Mouse (Mus musculus): ENCODE measurements around the gene Hdac9. TPM values are rescaled to one million over a fixed set of nuclear protein-coding genes. Genes with fewer than 3 reads are reported as not detected.

Hdac9 gene
- polyA plus RNA-seq, 1 experiment from 2014 or later, result 0.77 TPM

- DNase-seq (ENCODE audit: low spot score), result no peak
Measured at GRCm38 (mm10) chr12:34808180-34808579, 108.7 kb downstream of the Hdac9 start.

GRCm38 (mm10) chr12:34806528-34806927, 110.4 kb downstream of the Hdac9 start:
- DNase-seq (ENCODE audit: low spot score), result no peak

GRCm38 (mm10) chr12:34803721-34804120, 113.2 kb downstream of the Hdac9 start:
- DNase-seq (ENCODE audit: low spot score), result no peak

- DNase-seq (ENCODE audit: low spot score), result no peak
Measured at GRCm38 (mm10) chr12:34802308-34802707, 114.6 kb downstream of the Hdac9 start.

- no peak for DNase-seq (ENCODE audit: low spot score)
Measured at GRCm38 (mm10) chr12:34801752-34802151, 115.1 kb downstream of the Hdac9 start.

- no peak for DNase-seq (ENCODE audit: low spot score)
Measured at GRCm38 (mm10) chr12:34797389-34797788, 119.5 kb downstream of the Hdac9 start.

GRCm38 (mm10) chr12:34795487-34795886, 121.4 kb downstream of the Hdac9 start:
- DNase-seq (ENCODE audit: low spot score), result no peak

GRCm38 (mm10) chr12:34792113-34792452, 124.8 kb downstream of the Hdac9 start:
- no peak for DNase-seq (ENCODE audit: low spot score)

- DNase-seq (ENCODE audit: low spot score), result no peak
Measured at GRCm38 (mm10) chr12:34791213-34792112, 125.4 kb downstream of the Hdac9 start.

GRCm38 (mm10) chr12:34789031-34789982, 127.6 kb downstream of the Hdac9 start:
- DNase-seq (ENCODE audit: low spot score), result no peak

GRCm38 (mm10) chr12:34787380-34787779, 129.5 kb downstream of the Hdac9 start:
- DNase-seq (ENCODE audit: low spot score), result no peak

- no peak for DNase-seq (ENCODE audit: low spot score)
Measured at GRCm38 (mm10) chr12:34783574-34783973, 133.3 kb downstream of the Hdac9 start.

GRCm38 (mm10) chr12:34779368-34779957, 137.4 kb downstream of the Hdac9 start:
- DNase-seq (ENCODE audit: low spot score), result no peak

GRCm38 (mm10) chr12:34776170-34776569, 140.7 kb downstream of the Hdac9 start:
- no peak for DNase-seq (ENCODE audit: low spot score)

- DNase-seq (ENCODE audit: low spot score), result no peak
Measured at GRCm38 (mm10) chr12:34774071-34774470, 142.8 kb downstream of the Hdac9 start.

- DNase-seq (ENCODE audit: low spot score), result no peak
Measured at GRCm38 (mm10) chr12:34767226-34767775, 149.6 kb downstream of the Hdac9 start.

GRCm38 (mm10) chr12:34747266-34747665, 169.6 kb downstream of the Hdac9 start:
- DNase-seq (ENCODE audit: low spot score), result no peak

- DNase-seq (ENCODE audit: low spot score), result no peak
Measured at GRCm38 (mm10) chr12:34725204-34725603, 191.7 kb downstream of the Hdac9 start.

- no peak for DNase-seq (ENCODE audit: low spot score)
Measured at GRCm38 (mm10) chr12:34724274-34724673, 192.6 kb downstream of the Hdac9 start.

- no peak for DNase-seq (ENCODE audit: low spot score)
Measured at GRCm38 (mm10) chr12:34722831-34723490, 193.9 kb downstream of the Hdac9 start.

- no peak for DNase-seq (ENCODE audit: low spot score)
Measured at GRCm38 (mm10) chr12:34720906-34721305, 196.0 kb downstream of the Hdac9 start.

All from thymus, postnatal 0 days (tissue).